Mouse (Mus musculus) kidney, postnatal 14 days (tissue): ENCODE data around the gene Pagr1a.

Experiments used
- DNase-seq: peaks from one replicate; pipeline ENCODE4 v3.0.0; 2022; ENCODE audit warnings: mixed read lengths

Gene Pagr1a

DNA sequence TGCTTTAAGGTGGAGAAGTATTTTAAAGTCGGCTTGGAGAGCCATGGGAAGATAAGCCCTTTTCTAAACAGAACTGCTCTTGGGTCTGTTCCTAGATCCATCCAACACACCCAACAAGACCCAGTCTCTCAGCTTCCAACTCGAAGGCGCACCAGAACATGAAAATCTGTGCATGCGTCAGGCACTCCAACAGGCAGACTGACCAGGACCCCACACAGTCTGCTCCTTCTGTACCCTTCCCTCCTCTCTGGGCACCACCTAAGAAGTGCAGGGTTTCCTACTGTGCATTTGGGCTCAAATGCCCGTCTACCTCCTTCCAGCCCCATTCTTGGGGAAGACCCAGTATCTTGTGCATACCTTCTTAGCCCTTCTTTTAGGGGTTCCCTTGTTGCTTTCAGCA is 3.3 kb upstream of the Pagr1a start:
- DNase-seq, result no peak

DNA sequence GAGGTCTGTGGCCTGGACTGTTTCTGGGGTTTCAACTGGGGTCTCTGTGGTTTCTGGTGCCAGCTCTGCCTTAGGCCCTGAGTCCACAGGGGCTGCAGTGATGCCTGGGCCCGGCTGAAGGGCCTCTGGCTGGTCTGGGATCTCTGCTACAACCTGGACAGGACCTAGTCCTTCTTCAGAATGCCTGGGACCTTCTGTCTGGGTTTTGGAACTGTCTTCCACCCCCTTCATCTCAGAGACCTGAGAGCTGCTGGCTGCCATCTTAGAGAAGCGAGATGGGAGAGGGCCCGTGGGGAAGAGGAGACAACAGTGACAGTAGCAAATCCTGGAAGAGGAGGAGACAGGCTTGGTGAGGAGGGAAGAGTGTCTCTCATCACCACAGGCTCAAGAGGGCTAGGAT is 2.9 kb upstream of the Pagr1a start:
- DNase-seq, result no peak

DNA sequence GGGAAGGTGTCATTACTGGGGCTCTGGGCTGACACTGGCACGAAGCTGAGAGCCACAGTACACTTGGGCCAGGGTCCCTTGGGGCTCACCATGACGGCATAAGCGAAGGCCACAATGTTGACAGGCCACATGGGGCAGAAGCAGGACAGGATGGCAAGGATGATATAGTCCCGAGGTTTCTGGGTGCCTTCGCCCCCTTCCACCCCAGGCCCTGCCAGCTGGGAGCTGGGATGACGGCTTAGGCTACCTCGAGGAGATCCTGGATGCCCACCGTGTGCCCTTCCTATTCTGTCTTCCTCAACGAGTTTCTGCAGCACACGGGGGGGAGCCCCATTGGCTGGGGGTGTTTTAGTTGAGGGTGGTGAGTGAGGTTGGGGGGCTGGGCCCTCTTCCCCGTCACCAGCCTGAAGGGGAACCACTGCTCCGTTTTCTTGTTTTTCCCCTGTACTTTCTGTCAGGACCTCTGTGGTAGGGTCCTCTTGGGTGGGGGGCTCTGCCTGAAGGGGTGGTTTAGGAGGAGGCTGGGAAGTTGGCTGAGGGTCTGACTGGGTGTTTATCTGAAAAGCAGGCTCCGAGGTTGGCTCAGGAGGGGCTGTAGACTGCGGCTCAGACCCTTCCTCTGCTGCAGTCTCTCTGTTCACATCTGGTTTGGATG is 2.3 kb upstream of the Pagr1a start:
- DNase-seq, result no peak

- no peak for DNase-seq
Measured at GRCm38 (mm10) chr7:127018416-127019305, 1.5 kb upstream of the Pagr1a start.

DNA sequence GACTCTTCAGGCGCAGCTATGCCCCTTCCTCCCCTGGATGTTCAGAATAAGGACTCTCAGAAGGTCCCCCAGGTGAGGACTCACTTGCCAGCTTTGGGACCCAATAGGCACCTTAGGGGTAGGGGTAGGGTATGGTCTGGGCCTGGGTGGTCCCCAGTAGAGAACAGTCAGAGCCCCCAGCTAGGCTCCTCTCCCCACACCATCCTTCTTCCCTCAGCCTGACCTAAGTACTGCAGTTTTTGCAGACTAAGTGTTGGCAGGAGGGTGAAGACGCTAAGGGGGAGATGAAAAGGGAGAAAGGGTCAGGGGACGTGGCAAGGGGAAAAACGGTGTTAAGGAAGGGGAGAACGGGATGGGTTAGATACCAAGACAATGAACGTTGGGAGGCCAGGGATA is 796 bp upstream of the Pagr1a start:
- DNase-seq, result no peak

- no peak for DNase-seq
Measured at GRCm38 (mm10) chr7:127016486-127016938, 640 bp downstream of the Pagr1a start.

GRCm38 (mm10) chr7:127016481-127016485 is 869 bp downstream of the Pagr1a start, which contains the start of gene Pagr1b:
Gene Pagr1b, minus strand, starts transcription at chr7:127016484.
- no peak for DNase-seq

DNA sequence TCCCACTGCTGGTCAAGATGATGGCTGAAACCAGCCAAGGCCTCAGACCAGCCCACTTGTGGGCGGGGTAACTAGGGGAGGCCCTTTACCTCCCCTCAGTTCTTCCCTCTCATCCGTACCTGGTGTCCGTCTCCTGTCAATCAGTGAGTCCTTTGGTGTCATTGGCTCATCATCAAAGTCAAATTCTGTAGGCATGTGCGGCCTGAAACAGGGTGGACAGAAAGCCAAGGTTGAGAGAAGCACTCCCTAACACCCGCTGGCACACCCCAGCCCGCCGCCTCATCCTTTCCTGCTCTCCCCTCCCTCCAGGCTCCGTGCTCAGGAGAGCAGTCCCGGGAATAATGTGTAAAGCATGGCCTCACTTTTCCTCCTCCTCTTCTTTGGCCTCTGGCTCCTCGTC is 1.1 kb downstream of the Pagr1a start:
- peak; percentile 78 for DNase-seq

- no peak for DNase-seq
Measured at GRCm38 (mm10) chr7:127014993-127015392, 2.2 kb downstream of the Pagr1a start.

DNA sequence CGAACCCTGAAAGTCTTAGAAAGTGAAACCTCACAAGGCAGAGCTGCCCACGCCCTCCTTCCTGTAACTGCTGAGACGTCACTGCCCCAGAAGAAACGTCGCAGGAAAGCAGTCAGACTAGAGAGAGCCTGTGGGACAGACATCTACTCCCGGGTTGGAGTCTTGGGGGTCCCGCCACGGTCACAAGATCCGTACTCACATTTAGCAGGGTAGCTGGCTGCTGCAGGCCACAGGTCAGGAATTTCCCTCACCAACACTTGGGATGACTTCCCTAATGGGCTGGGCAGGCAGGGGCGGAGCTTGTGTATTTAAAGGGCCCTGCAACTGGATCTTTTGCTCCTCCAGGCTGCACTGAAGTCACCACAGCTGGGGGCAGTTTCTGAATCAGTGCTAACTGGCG is 2.8 kb downstream of the Pagr1a start, which contains the start of gene Mvp:
Mvp (minus strand) TSS at position 302 of the 400 bp plus-strand sequence.
- DNase-seq, result peak; percentile 84

GRCm38 (mm10) chr7:127013385-127013784 is 3.8 kb downstream of the Pagr1a start:
- DNase-seq, result no peak

DNA sequence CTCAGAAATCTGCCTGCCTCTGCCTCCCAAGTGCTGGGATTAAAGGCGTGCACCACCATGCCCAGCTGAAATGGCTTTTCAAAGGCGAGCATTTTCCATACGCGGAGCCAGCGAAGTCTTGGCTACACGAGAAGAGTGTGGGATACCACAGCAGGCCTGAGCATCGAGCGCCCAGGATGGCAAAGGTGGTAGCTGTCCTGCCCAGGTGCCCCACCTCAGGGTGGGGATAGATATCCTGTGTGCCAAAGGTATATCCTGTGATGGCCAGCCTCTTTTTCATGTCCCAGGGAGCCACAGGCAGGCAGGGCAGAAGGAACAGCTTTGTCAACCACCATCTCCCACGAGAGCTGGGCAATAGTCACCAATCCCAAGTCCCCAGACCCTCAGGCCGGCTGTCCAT is 4.3 kb downstream of the Pagr1a start:
- no peak for DNase-seq

- no peak for DNase-seq
Measured at GRCm38 (mm10) chr7:127012374-127012773, 4.8 kb downstream of the Pagr1a start.

- DNase-seq, result no peak
Measured at GRCm38 (mm10) chr7:127011717-127012116, 5.4 kb downstream of the Pagr1a start.

GRCm38 (mm10) chr7:127011051-127011450 is 6.1 kb downstream of the Pagr1a start:
- no peak for DNase-seq

- no peak for DNase-seq
Measured at GRCm38 (mm10) chr7:127009307-127010085, 7.7 kb downstream of the Pagr1a start.

DNA sequence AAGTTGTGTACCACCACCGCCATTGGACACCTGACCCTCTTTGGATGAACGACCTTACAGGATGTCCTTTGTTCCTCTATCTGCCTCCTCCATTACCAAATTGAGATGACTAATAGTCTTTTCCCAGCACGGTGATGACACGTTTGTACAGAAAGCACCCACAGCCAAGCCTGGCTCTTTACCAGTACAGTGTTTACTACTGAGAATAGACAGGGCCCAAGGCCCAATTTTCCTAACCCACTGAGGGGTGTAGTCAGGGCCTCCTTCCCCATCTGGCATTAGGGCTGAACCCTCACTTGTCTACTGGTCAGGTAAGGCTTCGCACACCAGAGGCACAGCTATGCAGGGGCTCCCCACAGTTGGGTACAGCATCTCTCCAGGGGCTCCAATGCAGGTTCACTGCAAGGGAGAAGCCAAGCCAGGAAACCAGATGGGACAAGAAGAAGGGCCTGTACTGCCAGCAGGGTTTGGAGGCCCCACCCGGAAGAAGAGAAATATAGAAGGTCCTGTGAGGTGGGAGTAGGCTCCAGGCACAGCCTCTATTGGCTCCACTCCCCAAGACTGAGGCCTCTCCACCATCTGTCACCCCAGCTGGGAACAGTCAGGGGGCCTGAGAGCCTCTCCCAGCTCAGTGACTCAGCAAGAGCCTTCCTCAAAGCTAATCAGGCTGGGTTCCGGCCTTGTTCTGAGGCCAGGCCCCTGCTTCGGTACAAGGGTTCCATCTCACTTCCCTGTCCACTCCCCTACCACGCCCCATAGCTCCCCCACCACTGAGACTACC is 8.7 kb downstream of the Pagr1a start:
- peak; percentile 75 for DNase-seq

DNA sequence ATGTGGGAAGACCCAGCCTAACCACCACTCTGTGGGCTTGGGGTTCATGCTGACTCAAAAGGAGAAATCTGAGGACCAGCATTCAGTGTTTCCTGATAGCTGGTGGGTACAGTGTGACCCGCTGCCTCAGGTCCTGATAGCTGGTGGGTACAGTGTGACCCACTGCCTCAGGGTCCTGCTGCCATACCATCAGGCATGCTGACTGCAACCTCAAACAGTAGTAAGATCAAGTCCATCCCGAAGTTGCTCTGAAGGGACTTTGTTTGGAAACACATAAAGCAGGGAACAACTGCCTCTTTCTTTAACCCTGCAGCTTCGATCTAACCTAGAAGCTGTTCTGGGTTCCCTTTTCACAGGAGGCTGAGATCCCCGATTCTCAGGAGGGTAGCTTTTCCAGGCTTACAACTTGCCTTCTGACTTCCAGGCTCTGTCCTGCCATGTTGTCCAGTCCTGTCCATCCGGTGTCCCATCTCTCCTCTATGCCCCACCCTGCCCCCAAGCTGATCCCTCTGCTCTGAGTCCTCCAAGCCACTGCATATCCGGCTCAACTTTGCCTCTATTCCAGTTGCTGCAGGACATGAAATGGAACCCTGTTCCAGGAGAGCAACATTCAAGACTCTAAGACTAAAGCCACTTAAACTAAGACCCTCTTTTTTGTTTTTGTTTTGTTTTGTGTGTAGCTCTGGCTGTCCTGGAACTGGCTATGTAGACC is 9.7 kb downstream of the Pagr1a start:
- no peak for DNase-seq

DNA sequence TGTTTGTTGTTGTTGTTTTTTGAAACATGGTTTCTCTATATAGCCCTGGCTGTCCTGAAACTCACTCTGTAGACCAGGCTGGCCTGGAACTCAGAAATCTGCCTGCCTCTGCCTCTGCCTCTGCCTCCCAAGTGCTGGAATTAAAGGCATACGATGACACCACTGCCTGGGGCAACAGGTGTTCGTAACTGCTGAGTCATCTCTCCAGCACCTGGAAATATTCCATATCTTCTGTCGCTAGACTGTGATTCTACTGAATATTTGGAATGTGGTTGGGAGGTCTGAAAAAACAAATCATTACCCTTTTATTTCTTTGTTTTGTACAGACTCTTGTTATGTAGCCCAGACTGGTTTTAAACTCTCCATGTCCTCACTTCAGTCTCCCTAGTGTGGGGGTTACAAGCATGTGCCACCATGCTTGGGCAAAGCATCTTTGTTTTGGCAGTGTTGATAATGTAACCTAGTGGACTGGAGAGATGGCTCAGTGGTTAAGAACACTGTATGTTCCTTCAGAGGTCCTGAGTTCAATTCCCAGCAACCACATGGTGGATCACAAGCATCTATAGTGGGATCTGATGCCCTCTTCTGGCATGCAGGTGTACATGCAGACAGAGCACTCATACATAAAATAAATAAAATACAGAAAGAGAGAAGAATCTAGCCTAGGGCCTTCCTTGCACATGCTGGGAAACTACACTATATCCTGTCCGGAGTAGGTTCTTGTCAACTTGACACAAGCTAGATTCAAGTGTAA is 12.9 kb downstream of the Pagr1a start:
- no peak for DNase-seq

DNA sequence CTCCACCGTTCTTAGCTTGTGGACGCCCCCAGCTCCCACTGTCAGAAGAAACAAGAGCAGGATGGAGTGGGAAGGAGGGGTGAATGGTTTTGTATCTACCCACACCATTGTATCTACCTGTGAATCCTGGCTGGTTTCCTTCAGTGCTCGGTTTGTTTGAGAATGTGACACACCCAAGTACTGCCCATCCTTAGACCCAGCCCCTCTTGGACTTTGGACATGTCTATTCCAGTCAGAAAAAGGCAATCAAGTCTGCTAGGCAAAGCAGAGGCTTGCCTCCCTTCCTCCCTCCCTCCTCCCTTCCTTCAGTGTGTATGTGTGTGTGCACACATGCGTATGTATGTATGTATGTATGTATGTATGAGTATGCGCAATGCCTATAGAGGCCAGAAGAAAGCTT is 13.5 kb downstream of the Pagr1a start:
- DNase-seq, result no peak

GRCm38 (mm10) chr7:126999568-126999967 is 17.6 kb downstream of the Pagr1a start:
- DNase-seq, result no peak

- DNase-seq, result no peak
Measured at GRCm38 (mm10) chr7:126996449-126996848, 20.7 kb downstream of the Pagr1a start.
